Mouse (Mus musculus) Patski (cell line): ENCODE measurements around the gene Ap2s1. TPM values are rescaled to one million over a fixed set of nuclear protein-coding genes. Genes with fewer than 3 reads are reported as not detected.
A peak's percentile ranks its signal among the peaks of the same experiment; 100 is the strongest.
"Not testable (repeated sequence)": the region's sequence is repeated elsewhere in the genome, so short reads cannot be mapped to it uniquely, and the experiment has no call there.

Source experiments
- ATAC-seq: fragments of 100-300 bp; one replicate; pipeline ENCODE4 v1.8.0; 2021
- CTCF ChIA-PET: fragments of 350-600 bp; sonication (Branson Sonifier 250); formaldehyde crosslinking; loops from one replicate; lab custom pipeline; 2022; ENCODE audit warnings: inconsistent platforms; lab: Charles Lee
- POLR2A ChIA-PET: fragments of 350-600 bp; sonication (Branson Sonifier 250); formaldehyde crosslinking; loops from one replicate; lab custom pipeline; 2022; ENCODE audit warnings: antibody characterized with exemption, inconsistent platforms; lab: Charles Lee
- DNase-seq: peaks from one replicate; pipeline ENCODE4 v3.0.0-alpha.2; 2011; ENCODE audit warnings: low read depth, low spot score
- H3K27me3 ChIP-seq: fragments of 371-371 bp; one replicate; pipeline ENCODE4 v1.5.1; 2021
- CTCF ChIP-seq: fragments of 100-300 bp; IDR thresholded peaks from one replicate; pipeline ENCODE4 v1.5.1; 2021
- in situ Hi-C: fragments of 300-500 bp; cut with MboI; formaldehyde crosslinking; loops from 3 replicates; pipeline ENCODE4 v1.11.1; 2018; ENCODE audit warnings: low pct_unique_long_range_greater_than_20kb, mixed read lengths
- polyA plus RNA-seq: library from polyadenylated mRNA; unstranded; gene quantifications from one replicate; pipeline ENCODE4 v1.2.3, GENCODE M21; 2021

The Ap2s1 gene
- polyA plus RNA-seq: 222 TPM

DNA sequence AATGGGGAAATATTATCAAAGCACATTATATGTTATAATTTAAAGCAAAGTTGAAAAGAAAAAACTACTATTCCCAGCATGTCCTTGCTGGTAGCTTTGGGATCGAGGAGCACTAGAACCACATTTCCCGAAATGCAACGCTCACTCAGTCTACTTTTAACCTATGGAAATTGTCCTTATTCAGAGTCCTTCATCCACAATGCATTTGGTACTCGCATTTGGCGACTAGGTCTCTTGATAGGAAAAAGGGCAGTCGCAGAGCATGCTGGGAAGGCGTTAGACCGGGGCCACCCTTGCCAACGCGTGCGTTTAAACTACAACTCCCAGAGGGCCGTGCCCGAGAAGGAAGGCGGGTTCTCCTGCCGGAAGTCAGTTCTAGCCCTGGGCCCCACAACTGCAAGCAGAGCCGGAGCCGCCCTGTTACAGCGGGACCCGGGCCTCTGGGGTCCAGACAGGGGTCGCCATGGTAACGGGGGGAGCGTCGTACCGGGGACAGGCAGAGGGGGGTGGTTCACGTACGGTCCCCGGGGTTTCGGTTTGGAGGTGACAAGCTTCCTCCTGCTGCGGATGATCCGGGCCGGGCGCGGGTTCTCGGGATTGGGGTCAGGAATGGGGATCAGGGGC is at the start of gene Ap2s1:
TSS of gene Ap2s1 (plus strand) at position 338 of the 624 bp plus-strand sequence.
- H3K27me3 ChIP-seq: no peaks in the 10 kb centered on the region
- in situ Hi-C loops: no loop called here
- peak; percentile 92 for ATAC-seq
- POLR2A ChIA-PET: no interaction called here
- DNase-seq: peak; percentile 93
- TF ChIP-seq CTCF: no peak
- CTCF ChIA-PET: interaction anchor here (1.4 to 1.9 kb wide), 2 partner anchors 109 to 110 kb away, joined by 3 to 6 read pairs; no protein-coding TSS in a partner anchor

DNA sequence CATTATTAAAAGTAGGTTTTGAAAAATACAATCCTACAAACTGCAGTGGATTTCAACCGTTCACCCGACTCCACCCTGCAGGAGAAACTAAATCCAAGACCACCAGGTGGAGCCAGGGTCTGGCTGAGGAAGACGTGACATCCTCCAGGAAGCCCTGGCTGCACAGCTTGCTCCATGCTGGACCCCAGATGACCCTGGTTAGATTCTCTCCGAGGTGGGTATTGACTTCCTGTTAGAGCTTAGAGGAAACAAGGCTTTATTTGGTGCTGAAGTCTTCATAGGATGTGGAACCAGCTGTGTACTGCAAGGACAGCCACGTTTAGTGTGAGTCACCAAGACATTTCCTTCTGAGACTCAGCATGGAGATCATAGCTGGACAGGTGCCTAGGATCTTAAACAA is 49.0 kb upstream of the Ap2s1 start:
- ATAC-seq (no peak), DNase-seq (no peak)
- CTCF ChIA-PET: no interaction called here
- in situ Hi-C loops: no loop called here
- TF ChIP-seq CTCF: no peak
- POLR2A ChIA-PET: no interaction called here
- H3K27me3 ChIP-seq: no peaks in the 10 kb centered on the region

DNA sequence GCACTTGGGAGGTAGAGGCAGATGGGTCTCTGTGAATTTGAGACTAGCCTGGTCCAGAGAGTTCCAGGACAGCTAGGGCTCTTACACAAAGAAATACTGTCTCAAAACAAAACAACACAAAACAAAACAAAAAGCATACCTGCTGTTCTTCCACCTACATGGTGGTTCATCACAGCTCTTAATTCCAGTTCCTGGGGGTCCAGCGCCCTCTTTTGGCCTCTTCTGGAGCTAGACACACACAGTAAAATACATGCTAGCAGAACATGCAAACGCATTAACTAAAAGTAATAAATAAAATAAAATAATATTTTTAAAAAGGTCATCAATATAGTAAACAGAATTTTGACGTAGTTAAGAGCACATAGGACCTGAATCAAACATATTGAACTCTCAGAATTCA is 43.2 kb upstream of the Ap2s1 start:
- no peak for DNase-seq

DNA sequence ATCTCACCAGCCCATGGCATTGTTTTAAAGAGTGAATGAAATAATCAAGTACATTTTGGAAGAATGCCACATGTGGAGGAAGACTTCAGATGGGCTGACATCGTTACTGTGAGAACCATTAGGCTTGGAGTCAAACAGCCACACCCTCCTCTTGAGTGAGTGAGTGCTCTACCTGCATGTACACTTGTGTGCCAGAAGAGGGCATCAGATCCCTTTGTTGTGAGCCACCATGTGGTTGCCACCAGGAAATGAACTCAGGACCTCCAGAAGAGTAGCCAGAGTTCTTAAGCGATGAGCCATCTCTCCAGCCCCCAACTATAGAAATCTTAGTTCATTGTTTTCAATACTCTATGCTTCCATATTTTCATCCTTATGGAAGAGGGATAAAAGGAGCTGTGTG is 39.2 kb upstream of the Ap2s1 start:
- ATAC-seq: no peak
- ChIA-PET POLR2A (no interaction called here), CTCF (interaction anchor here (1.2 kb wide), 1 partner anchor 70 kb away, joined by 4 read pairs; no protein-coding TSS in a partner anchor)
- TF ChIP-seq CTCF: peak; percentile 79
- DNase-seq: no peak
- peaks cover 6% of the 10 kb centered on the region for H3K27me3 ChIP-seq
- in situ Hi-C loops: no loop called here

More for the DNA sequence above, 43.2 kb upstream of the Ap2s1 start:
- H3K27me3 ChIP-seq: no peaks in the 10 kb centered on the region
- ChIA-PET CTCF (interaction anchor here (0.7 to 1.5 kb wide), 3 partner anchors 17 to 64 kb away, joined by 3 to 4 read pairs (median 3); no protein-coding TSS in a partner anchor), POLR2A (no interaction called here)
- ATAC-seq: no peak
- TF ChIP-seq CTCF: peak; percentile 61
- in situ Hi-C loops: no loop called here

DNA sequence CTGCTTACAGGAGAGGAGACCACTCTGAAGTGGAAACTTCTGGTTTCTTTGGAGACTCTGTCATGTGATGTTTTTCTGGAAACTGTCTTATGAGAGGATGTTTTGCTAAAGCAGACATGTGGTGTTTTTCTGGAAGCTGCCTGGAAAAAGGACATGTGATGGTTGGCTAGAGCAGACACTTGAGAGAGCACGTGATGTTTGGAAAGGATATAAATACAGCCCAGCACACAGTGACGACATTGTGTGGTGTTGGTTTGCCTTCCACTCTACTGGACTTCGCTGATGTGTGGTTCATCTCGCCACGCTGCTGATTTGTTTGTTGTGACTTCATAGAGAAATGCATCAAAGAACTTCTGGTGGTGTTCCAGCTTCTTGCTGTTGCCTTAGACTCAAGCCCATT is 37.6 kb upstream of the Ap2s1 start:
- H3K27me3 ChIP-seq: peaks cover 6% of the 10 kb centered on the region
- CTCF ChIA-PET: interaction anchor here (0.6 kb wide), 1 partner anchor 112 kb away, joined by 3 read pairs; no protein-coding TSS in a partner anchor
- POLR2A ChIA-PET: no interaction called here
- ATAC-seq (no peak), DNase-seq (no peak)
- TF ChIP-seq CTCF: no peak
- in situ Hi-C loops: no loop called here

DNA sequence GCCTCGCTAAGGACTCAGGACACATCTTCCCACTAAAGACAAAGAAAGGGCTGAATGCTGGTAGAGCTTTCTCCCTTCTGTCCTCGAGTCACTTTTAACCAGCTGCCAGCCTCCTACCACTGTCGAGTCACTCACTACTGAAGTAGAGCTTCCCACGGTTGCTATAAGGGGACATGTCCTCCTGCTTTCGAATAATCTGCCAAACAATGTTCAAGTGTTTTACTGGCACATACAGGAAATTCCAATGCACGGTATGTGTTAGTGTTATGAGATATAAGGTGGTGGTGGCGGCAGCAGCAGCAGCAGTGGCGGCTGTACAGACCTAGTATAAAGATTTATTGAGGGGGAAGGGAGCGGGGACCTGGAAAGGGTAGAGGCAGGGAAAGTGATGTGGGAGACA is 31.8 kb upstream of the Ap2s1 start:
- ChIA-PET CTCF (interaction anchor here (0.7 to 1.0 kb wide), 2 partner anchors 79 to 85 kb away, joined by 3 read pairs; no protein-coding TSS in a partner anchor), POLR2A (no interaction called here)
- ATAC-seq: no peak
- in situ Hi-C loops: no loop called here
- H3K27me3 ChIP-seq: peaks cover 22% of the 10 kb centered on the region
- DNase-seq: no peak
- no peak for TF ChIP-seq CTCF

DNA sequence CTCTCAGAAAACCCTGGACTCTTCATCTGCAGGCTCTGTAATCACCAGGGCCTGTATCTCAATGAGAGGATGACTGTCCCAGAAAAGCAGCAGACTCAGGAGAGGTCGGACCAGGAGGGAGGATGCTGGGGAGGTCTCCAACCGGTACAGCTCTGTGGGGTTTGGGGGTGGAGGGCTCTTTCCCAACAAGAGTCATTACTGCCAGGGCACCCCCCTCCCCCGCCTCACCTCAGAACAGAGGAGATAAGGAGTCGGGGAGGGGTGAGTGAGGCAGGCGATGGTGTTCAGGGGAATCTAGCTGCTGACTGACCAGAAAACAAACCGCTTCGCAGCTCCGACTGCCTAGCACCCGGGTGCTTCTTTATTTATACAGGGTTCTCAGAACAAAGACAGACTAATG is 30.0 kb upstream of the Ap2s1 start:
- H3K27me3 ChIP-seq: peaks cover 16% of the 10 kb centered on the region
- DNase-seq (no peak), ATAC-seq (no peak)
- no peak for TF ChIP-seq CTCF
- in situ Hi-C loops: no loop called here
- ChIA-PET CTCF (no interaction called here), POLR2A (interaction anchor here (0.9 kb wide), 1 partner anchor 49 kb away, joined by 3 read pairs; no protein-coding TSS in a partner anchor)

DNA sequence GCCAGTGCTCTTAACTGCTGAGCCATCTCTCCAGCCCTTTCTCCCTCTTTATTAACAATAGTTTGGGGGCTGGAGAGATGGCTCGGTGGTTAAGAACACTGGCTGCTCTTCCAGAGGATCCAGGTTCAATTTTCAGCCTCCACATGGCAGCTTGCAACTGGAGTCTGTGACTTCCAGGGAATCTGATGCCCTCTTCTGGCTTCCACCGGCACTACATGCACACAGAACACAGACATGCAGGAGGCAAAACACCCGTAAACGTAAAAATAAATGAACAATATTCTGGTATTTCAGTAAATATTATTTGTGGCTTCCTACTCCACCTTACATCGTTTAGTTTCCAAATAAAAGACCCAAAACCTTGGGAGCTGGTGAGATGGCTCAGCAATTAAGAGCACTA is 27.6 kb upstream of the Ap2s1 start:
- peaks cover 16% of the 10 kb centered on the region for H3K27me3 ChIP-seq
- ChIA-PET CTCF (no interaction called here), POLR2A (no interaction called here)
- TF ChIP-seq CTCF: peak; percentile 37
- in situ Hi-C loops: no loop called here
- ATAC-seq (no peak), DNase-seq (no peak)

DNA sequence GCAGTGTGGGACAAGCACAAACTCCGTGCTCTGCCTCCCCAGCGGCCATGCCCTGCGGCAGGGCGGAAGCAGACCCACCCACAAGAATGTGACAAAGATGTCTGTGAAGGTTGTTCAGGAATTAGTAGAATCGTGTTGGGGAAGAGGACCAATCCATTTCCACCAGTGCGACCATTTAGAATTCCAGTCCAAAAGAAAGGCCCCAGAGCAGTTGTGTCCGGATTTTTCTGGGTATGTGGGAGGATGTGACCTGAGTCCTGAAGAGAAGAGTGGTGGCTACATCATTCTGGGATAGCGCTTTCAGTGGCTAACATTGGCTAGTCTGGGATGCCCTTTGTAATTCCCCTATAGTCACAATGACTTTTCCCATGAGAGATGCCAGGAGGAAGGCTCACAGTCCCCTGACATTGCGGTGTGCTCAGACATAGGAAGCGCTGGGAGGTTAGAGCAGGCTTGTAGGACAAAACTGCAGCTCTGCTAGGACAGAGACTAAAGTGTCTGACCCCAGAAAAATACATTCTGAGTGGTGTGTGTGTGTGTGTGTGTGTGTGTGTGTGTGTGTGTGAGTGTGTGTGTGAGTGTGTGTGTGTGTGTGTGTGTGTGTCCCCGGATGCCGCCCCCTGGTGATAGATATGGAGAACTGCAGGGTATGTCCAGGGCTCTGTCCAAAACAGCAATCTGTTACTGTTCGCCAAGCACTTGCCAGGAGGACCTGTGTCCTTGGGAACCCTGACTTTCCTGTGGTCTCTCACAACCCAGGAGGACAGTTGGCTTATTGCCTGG is 25.4 kb upstream of the Ap2s1 start:
- in situ Hi-C loops: no loop called here
- TF ChIP-seq CTCF: no peak
- no peak for DNase-seq
- peaks cover 10% of the 10 kb centered on the region for H3K27me3 ChIP-seq
- no peak for ATAC-seq
- ChIA-PET CTCF (no interaction called here), POLR2A (interaction anchor here (0.6 kb wide), 1 partner anchor 75 kb away, joined by 8 read pairs; no protein-coding TSS in a partner anchor)

DNA sequence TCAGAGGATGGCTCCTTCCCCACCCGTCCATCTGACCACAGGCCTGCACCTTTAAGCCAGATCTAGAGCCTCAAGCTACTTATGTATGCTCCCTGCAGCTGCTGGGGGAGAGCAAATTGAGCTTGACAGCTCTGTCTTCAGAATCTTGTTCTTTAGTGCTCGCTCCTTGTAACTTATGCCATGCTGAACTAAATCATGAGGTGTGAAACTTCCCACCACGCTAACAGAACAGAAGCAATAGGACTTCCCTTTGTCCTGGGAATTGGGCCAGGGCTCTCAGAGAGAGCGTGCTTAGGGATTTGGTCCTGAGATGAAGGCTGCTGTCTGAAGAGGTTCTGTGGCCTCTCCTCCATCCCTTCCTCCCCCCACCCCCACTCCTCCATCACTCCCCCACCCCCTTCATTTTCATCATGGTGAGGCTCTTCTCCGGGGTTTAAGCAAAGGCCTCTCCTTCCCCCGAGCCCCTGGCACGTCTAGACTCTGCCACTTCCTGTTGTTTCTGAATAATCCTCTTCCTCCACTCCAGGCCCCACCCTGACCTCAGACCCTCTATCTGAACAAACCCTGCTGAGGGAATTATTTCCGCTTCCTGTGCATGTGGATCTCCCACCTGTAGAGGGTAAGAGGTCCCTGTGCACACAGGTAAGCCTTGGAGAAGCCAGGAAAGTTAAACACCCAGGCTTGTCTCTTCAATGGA is 21.6 kb upstream of the Ap2s1 start:
- in situ Hi-C loops, CTCF ChIA-PET, H3K27me3 ChIP-seq, POLR2A ChIA-PET, ATAC-seq, DNase-seq: not testable (repeated sequence)
